Mouse (Mus musculus) monocyte, adult 5-6 weeks (primary cell): ENCODE results near the gene Iqgap3. TPM values are rescaled to one million over a fixed set of nuclear protein-coding genes. Genes with fewer than 3 reads are reported as not detected.

Experiments used
- ATAC-seq: fragments of 153-309, 156-312 bp; replicated peaks from 2 replicates; pipeline ENCODE4 v1.8.0; 2017; ENCODE audit warnings: mild to moderate bottlenecking; ENCODE audit not compliant: low TSS enrichment, insufficient number of reproducible peaks, severe bottlenecking, poor library complexity, low FRiP score
- total RNA-seq: library from RNA; stranded (forward); fragments of 200-1000, 200-491, 200-594 nt; gene quantifications from 3 replicates; pipeline ENCODE4 v1.2.3, GENCODE M21; 2017

The Iqgap3 gene
- total RNA-seq, 1 experiment from 2014 or later: not detected

DNA sequence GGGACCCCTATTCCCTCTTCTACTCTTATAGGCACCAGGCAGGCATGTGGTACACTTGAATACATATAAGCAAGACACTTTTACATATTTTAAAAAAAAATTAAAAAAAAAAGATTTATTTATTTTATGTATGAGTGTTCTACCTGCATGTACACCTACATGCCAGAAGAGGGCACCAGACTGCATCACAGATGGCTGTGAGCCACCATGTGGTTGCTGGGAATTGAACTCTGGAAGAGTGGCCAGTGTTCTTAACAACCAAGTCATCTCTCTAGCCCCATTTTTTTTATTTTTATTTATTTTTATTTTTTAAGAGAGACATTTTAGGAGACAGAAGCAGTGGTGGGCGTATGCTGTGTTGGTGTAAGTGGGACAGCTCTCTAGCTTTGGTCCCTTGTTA is 5.9 kb downstream of the Iqgap3 start:
- ATAC-seq: no peak

DNA sequence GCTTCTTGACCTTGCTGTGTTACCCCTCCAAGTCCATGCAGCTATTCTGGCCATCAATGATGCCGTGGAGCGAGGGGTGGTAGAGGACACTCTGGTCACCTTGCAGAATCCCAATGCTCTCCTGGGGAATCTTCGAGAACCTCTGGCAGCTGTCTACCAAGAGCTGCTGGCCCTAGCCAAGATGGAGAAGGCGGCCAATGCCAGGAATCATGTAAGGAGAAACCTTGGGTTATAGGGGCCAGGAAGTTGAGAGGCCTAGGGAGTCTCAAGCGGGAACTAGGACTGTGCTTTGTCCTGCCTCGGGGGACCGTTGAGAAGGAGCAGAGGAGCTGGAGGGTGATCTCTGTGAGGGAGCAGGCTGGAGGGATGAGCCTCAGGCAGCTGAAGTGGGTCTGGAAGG is 8.3 kb downstream of the Iqgap3 start:
- ATAC-seq: no peak

DNA sequence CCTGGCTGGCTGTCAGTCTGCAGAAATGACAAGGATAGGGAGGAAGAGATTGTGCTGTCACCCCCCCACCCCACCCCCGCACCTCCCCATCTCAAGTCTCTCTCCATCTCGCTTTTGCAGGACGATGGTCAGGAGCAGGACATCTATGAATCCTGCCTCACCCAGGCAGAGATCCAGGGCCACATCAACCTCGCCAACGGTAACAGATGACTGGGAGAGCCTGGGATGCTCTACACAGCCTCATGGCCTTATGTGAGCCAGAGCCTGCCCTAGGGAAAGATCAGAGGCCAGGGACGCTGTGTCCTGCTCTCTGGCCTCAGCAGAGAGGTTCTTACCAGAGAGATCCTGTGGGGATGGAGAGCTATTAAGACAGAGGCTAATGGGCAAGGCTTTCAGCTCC is 8.8 kb downstream of the Iqgap3 start:
- no peak for ATAC-seq

DNA sequence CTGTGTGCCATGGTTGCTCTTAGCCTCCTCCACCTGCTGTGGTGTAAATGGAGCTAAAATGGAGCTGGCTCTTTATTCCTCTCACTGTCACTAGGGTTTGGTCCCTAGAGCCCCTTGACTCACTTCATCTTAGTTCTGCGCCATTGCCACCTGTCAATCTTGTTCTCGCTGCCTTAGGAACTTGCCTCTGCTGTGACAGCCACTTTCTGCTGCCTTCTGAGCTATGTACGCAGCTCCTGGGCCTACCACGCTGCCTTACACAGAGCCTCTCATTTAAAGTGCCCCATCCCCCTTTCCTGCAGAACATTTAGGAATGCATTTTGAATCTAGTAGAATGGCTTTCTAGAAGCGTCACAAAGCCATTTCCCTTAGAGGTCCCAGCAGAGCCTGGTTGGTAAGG is 12.4 kb downstream of the Iqgap3 start:
- no peak for ATAC-seq

DNA sequence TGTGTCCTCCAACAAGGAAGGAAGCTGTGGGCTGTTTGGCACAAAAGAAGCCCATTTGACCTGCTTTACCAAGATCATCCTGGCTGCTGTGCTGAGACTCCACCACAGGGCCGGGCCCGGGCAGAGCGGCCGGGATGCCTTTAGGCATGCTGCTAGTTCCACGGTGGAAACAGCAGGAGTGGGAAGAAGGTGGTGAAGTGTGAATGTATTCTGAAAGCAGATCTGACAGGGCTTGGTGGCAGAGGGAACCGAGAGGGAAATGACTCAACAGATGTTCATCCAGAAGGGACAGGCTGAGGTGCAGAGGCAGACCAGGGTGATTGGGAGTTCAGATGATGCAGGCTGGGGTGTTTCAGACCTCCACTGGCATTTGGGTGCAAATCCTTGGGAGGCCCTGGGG is 15.9 kb downstream of the Iqgap3 start:
- no peak for ATAC-seq

DNA sequence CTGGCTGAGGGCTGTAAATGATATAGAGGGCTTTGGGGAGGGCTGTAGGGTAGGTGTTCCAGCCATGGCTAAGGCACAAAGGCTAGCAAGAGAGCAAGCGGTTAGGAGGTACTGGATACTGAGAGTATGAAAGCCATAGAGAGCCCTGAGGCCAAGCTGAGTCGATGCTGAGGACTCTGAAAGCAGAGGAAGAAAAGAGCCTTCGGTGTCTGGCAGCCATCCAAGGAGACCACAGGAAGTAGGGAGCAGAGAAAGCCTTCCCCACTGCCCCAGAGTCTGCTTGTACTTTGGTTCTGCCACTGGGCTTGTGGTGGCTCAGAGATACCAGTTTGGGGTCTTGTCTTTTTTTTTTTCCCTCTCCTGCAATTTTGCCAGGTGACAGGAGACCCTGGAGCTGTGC is 18.5 kb downstream of the Iqgap3 start:
- no peak for ATAC-seq

DNA sequence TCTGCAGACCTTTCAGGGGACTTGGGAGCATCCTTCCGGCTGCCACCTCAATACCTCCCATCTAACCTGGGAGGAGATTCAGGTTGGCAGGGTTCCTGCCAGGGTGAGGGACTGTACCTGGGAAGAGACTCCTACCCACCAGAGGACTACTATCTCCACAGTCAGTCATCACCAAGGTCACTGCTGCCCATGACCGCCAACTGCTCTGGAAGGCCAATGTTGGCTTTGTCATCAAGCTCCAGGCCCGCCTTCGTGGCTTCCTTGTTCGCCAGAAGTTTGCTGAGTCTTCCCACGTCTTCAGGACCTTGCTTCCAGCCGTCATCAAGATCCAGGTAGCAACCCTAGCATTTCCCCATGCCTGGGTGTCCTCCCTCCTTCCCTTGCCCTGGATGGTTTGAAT is 20.0 kb downstream of the Iqgap3 start:
- no peak for ATAC-seq

DNA sequence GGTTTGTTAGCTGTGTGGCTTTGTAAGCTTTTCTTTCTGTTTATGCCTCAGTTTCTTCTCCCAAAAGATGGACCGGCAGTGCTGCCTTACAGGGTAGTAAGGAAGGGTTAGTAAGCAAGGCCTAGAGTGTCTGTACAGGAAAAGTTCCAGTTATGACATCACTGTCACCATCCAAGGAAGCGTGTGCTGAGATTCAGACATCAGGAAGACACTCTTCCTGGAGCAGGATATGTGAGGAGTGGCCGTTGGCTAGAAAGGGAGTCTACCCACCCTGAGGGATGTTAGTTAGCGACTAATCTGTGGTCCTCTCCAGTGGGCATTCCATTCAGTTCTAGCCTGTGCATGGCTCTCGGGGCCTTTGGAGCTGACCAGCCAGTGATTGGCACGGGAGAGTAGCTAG is 20.4 kb downstream of the Iqgap3 start:
- ATAC-seq: no peak

DNA sequence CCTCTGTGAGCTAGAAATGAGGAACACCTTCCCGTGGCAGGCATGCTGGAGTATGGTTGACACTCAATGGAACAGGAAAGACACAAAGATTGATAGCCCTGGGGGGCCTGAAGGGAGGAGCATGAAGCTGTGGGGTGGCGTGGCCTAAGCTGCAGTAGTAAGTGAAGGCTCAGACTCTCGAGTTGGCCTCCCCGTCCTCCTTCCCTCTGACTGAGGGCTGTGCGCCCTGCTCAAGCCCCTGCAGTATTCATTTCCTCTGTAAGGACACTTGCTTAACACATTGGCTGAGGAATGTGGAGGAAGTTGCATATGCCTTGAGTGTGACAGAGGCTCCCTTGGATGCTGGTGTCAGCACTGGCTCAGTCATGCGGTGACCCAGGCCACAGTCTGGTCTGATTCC is 20.8 kb downstream of the Iqgap3 start:
- no peak for ATAC-seq

DNA sequence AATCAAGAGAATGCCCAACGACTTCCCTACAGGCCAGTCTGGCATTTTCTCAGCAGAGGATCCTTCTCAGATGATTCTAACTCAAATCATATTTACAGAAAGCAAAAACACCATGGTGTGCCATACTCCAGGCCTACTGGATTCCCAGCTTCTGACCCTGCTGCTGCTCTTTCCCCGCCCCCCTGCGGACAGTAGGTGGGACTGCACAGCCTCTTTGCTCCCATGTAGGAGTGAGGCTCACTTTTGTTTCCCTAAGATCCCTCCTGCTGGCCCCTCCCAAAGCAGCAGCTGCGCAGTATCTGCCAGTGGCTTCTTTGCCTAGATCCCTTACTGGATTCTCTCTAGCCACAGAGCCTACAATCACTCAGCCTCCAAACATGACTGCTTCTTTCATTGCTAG is 24.4 kb downstream of the Iqgap3 start:
- ATAC-seq: no peak

DNA sequence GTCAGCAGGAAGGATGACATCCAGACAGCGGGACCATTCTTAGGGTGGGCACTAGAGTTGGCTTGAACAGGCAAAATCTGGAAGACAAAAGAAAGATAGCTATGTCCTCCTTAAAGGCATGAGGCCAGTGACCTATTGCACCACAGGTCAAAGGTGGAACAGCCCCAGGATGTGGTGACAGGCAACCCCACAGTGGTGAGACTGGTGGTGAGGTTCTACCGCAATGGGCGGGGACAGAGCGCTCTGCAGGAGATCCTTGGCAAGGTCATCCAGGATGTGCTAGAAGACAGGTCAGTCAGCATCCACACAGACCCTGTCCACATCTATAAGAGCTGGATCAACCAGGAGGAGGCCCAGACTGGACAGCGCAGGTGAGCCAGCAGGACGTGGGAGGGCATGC is 27.4 kb downstream of the Iqgap3 start:
- ATAC-seq: 0 out of 2 replicates have a peak, but pooled peaks have one; percentile 26

DNA sequence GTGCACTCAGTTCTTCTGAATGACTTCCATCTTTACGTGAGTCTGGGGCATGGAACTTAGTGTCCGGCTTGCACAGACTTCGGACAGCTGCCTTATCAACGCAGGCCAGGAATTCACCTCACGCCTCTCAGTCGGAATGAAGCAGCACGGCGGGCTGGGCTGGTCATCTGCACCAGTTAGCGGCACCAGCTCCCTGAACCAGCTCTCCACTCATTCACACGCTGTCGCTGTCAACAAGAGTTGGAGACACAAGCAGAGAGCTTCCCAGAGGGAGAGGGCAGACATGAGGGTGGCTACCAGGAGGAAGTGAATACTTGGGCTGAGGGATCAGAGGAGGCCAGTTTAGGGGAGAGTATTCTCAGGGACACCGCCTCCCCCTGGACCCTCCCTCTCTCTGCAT is 32.6 kb downstream of the Iqgap3 start:
- no peak for ATAC-seq

DNA sequence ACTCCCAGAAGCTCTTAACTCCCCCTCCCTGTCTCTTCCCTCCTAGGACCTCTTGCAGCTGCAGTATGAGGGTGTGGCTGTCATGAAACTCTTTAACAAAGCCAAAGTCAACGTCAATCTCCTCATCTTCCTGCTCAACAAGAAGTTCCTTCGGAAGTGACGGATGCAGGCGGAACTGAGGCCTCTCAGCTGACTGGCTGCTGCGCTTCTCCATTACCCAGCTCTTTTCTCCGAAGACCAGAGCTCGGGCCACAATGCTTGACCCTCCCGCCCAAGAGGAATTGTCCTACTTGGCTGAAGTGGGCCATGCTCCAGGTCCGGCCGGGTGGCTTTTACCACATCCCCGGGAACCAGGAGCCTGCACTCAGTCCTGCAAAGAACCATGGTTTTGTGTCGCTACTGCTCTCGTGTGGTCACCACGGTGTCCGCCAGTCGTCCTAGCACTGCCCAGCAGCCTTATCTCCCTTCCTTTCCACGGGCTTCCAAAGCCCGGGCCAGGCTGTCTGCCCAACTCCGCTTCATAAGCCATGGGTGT is 38.4 kb downstream of the Iqgap3 start:
- ATAC-seq: no peak

DNA sequence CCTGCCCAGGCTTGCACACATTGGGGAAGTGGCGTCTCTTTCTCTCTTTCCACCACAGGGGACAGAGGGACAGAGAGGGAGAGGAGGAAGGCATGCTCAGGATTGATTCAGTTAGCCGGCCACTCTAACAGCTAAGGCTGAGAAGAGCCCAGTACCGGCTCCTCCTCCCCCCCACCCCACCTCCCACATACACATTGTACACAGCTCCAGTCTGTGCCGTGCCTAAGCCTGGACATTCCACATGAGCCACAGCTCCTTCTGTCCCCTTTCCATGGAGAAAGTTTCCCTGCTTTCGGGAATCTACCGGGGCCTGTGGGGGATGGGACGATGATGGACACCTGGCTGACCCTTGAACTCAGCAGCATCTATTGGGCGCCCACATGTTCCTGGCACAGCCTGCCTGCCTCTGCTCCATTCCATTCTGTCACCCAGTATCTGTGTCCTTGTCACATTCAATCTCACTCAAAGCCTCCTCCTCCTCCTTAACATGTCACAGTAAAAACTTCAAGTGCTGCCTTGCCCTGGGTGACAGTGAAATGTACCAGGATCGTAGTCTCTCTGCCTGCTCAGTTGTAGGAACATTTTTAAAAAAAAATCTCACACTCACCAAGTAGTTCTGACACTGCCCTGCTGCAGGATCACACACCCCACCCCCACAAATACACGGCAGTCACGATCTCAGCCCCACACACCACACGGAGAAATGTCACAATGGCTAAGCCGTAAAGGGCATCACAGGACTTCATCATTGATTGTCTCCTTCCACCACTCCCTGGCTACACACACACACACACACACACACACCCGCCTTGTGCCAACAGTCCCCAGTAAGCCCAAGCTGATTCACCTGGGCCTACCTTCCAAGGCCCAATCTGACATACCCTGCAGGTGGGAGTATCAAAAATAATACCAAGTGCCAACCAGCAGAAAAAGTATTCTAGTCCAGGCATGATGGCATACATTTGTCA is 39.7 kb downstream of the Iqgap3 start:
- ATAC-seq: no peak

DNA sequence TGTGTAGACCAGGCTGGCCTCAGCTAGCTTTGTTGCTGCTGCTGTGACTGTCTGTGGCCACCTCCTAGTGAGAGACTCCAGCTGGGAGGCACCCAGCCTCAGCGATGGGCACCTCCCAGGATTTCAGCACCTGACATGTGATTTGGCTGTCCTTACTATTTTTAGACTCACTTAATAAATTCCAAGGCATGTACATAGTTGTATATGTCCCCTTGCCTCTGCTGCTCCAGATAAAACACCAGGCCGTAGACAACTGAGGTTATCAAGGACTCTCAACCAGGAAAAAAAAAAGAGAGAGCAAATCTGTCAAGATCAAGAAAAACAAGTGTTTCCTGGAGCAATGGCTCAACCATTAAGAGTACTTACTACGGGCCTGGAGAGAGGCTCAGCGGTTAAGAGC is 43.4 kb downstream of the Iqgap3 start:
- no peak for ATAC-seq

DNA sequence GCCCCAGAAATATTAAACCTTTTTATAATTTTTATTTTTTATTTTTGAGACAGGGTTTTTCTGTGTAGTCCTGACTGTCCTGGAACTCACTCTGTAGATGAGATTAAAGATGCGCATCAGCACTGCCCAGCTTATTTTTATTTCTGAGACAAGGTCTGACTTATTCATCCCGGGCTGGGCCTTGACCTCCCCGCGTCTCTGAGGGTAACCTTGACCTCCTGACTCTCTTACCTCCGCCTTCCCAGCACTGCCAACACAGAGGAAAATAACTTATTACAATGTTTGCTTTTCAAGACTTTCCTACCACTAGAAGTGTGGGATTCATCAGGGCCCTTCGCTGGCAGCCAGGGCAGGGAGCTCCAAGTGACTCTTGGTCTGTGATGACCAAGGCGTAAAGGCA is 44.4 kb downstream of the Iqgap3 start:
- ATAC-seq: no peak

DNA sequence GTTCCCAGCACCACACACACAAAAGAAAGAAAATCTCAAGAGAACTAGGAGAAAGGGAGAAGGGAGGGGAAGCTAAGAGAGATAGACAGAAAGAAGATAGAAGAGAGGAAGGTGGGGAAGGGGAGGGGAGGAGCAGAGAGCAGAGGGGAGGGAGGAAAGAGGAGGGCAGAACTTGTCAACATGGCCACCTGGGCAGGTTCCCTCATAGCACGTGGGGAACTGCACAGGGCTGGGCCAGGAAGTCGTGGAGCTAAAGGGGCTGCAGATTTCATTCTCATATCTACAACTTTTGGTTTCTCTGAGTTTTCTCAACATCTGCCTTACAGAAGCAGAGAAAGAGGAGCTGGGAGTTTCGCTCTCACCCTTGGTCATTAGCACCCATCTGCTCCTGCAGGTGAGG is 45.9 kb downstream of the Iqgap3 start:
- no peak for ATAC-seq

DNA sequence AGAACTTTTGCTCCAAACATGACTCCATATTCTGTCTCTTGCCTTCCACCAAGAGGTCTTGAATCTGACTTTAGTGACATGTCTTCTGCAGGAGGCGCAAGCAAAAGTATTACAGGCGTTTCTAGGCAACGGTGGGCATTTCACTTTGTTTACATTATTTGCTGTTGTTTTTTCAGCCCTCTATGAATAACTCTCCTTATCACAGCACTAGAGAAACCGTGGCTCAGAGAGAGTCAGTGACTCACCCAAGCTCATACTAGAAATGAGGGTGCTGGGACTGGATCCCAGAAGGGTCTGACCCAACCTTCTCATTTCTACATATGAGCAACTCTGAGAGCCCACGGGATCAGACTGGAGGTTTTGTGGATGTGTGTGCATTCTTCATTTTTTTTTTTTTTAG is 46.3 kb downstream of the Iqgap3 start:
- no peak for ATAC-seq

DNA sequence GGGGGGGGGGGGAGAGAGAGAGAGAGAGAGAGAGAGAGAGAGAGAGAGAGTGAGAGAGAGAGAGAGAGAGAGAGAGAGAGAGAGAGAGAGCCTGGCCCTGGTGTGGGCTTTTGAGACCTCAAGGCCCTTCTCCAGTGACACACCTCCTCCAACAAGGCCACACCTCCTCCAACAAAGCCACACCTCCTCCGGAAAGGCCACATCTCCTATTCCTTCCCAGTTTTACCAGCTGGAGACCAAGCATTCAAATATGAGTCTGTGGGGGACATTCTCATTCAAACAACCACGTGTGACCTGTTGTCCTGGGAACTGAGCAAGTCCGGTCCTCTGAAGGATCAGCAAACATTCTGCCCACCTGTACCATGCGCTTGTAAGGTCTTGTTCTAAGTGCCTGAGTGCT is 47.2 kb downstream of the Iqgap3 start:
- ATAC-seq: no peak

DNA sequence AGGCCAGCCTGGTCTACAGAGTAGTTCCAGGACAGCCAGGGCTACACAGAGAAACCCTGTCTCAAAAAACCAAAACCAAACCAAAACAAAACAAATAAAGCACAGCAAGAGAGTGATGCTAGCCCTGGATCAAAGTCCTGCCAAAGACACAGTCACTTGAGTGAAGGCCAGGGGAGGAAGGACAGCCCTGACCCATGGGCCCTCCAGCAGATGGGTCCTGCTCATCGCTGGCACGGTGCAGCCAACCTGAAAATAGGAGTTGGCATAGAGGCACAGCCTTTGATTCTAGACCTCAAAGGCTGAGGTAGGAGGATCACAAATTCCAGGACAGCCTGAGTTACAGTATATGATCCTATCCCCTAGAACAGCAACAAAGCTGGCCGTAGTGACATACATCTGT is 49.3 kb downstream of the Iqgap3 start:
- ATAC-seq: no peak
